Mouse (Mus musculus) hindbrain, embryonic 11.5 days (tissue): ENCODE measurements around the gene Nt5e. TPM values are rescaled to one million over a fixed set of nuclear protein-coding genes. Genes with fewer than 3 reads are reported as not detected.

Experiments
- ATAC-seq: fragments of 200-750 bp; cut with Nextera tagmentation; 2 replicates; pipeline ENCODE4 v1.8.0; 2017; ENCODE audit warnings: mild to moderate bottlenecking, moderate TSS enrichment, moderate library complexity; ENCODE audit not compliant: low FRiP score
- DNase-seq: peaks from one replicate; pipeline ENCODE4 v3.0.0-alpha.2; 2015; ENCODE audit warnings: low spot score
- H3K27ac ChIP-seq: fragments of 300-500 bp; sonication (generic); 2 replicates; pipeline ENCODE4 v1.5.1; 2014; ENCODE audit warnings: mild to moderate bottlenecking, low read depth, low read length
- H3K27me3 ChIP-seq: fragments of 300-500 bp; sonication (generic); 2 replicates; pipeline ENCODE4 v1.6.1; 2014; ENCODE audit warnings: mild to moderate bottlenecking, low read length, moderate library complexity, mixed read lengths; ENCODE audit not compliant: control insufficient read depth, insufficient read depth
- H3K36me3 ChIP-seq: fragments of 300-500 bp; sonication (generic); 2 replicates; pipeline ENCODE4 v1.6.1; 2014; ENCODE audit warnings: mild to moderate bottlenecking, low read length, moderate library complexity, mixed read lengths; ENCODE audit not compliant: control insufficient read depth, insufficient read depth
- H3K4me1 ChIP-seq: fragments of 300-500 bp; sonication (generic); replicated peaks from 2 replicates; pipeline ENCODE4 v1.6.1; 2014; ENCODE audit warnings: low read length, mixed read lengths; ENCODE audit not compliant: control insufficient read depth, insufficient read depth
- H3K4me2 ChIP-seq: fragments of 300-500 bp; sonication (generic); replicated peaks from 2 replicates; pipeline ENCODE4 v1.6.1; 2014; ENCODE audit warnings: mild to moderate bottlenecking, low read depth, low read length
- H3K4me3 ChIP-seq: fragments of 300-500 bp; sonication (generic); 2 replicates; pipeline ENCODE4 v1.5.1; 2014; ENCODE audit warnings: low read depth, low read length
- H3K9ac ChIP-seq: fragments of 300-500 bp; sonication (generic); 2 replicates; pipeline ENCODE4 v1.6.1; 2014; ENCODE audit warnings: low read depth, low read length
- H3K9me3 ChIP-seq: fragments of 300-500 bp; sonication (generic); 2 replicates; pipeline ENCODE4 v1.6.1; 2016; ENCODE audit warnings: low read length; ENCODE audit not compliant: control insufficient read depth
- WGBS: fragments of 180-500 bp; shearing (Covaris S2); extraction: QIAGEN DNeasy Blood & Tissue Kit; methylation state at CpG from one replicate; pipeline ENCODE4 v1.1.7; 2014; 5-methylcytosine and 5-hydroxymethylcytosine counted together
- polyA plus RNA-seq: library from polyadenylated mRNA; unstranded; fragments of >200 nt; fragmentation: Nextera tagmentation; extraction: Ambion mirVana; gene quantifications from 2 replicates; pipeline ENCODE4 v1.2.1, GENCODE M21; 2014

The Nt5e gene
- polyA plus RNA-seq, 1 experiment from 2014 or later = 2.1 TPM

- no peaks in the 10 kb centered on the region for H3K4me1 ChIP-seq
- WGBS = 93% methylated on average over 3 of the region's 3 CpGs
- no peak for DNase-seq
- H3K27me3 ChIP-seq = no peaks in the 10 kb centered on the region
- no peak for ATAC-seq
- no peak overlapping the region for H3K9ac ChIP-seq
- no peak overlapping the region for H3K4me3 ChIP-seq
- H3K4me2 ChIP-seq = no peak overlapping the region
- H3K9me3 ChIP-seq = no peaks in the 10 kb centered on the region
- no peak overlapping the region for H3K27ac ChIP-seq
- no peaks in the 10 kb centered on the region; the same call in 1 of the 2 replicates for H3K36me3 ChIP-seq
These were observed 52.1 kb downstream of the Nt5e start for GRCm38 (mm10) chr9:88379057-88379456.

- Histone ChIP-seq H3K36me3 (peaks cover 2% of the 10 kb centered on the region; the same call in 1 of the 2 replicates), H3K27me3 (no peaks in the 10 kb centered on the region), H3K9ac (no peak overlapping the region), H3K4me1 (no peaks in the 10 kb centered on the region), H3K4me2 (no peak overlapping the region), H3K27ac (no peak overlapping the region), H3K4me3 (no peak overlapping the region), H3K9me3 (no peaks in the 10 kb centered on the region)
- WGBS = 76% methylated on average over 7 of the region's 7 CpGs
- DNase-seq (no peak), ATAC-seq (no peak)
These were observed 53.1 kb downstream of the Nt5e start for GRCm38 (mm10) chr9:88380076-88380475.

- no peak overlapping the region for H3K27ac ChIP-seq
- no peak overlapping the region for H3K4me2 ChIP-seq
- 77% methylated on average over 1 of the region's 1 CpGs for WGBS
These were observed 53.5 kb downstream of the Nt5e start for GRCm38 (mm10) chr9:88380542-88380941.

GRCm38 (mm10) chr9:88388826-88389225, 61.8 kb downstream of the Nt5e start:
- Histone ChIP-seq H3K27me3 (no peaks in the 10 kb centered on the region), H3K4me3 (no peak overlapping the region), H3K27ac (no peak overlapping the region), H3K9me3 (no peaks in the 10 kb centered on the region), H3K4me1 (no peaks in the 10 kb centered on the region), H3K4me2 (no peak overlapping the region), H3K9ac (no peak overlapping the region), H3K36me3 (0 out of 2 replicates have a peak, but pooled peaks cover 2% of the 10 kb centered on the region)
- DNase-seq = no peak
- ATAC-seq = no peak
- WGBS = 76% methylated on average over 5 of the region's 5 CpGs

More at GRCm38 (mm10) chr9:88380542-88380941, 53.5 kb downstream of the Nt5e start:
- Histone ChIP-seq H3K27me3 (no peaks in the 10 kb centered on the region), H3K9ac (no peak overlapping the region), H3K9me3 (no peaks in the 10 kb centered on the region), H3K36me3 (peaks cover 2% of the 10 kb centered on the region; the same call in 1 of the 2 replicates), H3K4me1 (no peaks in the 10 kb centered on the region), H3K4me3 (no peak overlapping the region)
- no peak for ATAC-seq
- DNase-seq = no peak

GRCm38 (mm10) chr9:88394852-88395251, 67.9 kb downstream of the Nt5e start:
- H3K27ac ChIP-seq = no peak overlapping the region
- ATAC-seq (no peak), DNase-seq (no peak)
- no peak overlapping the region for H3K9ac ChIP-seq
- H3K9me3 ChIP-seq = no peaks in the 10 kb centered on the region
- no peak overlapping the region for H3K4me2 ChIP-seq
- no peak overlapping the region for H3K4me3 ChIP-seq
- WGBS = 87% methylated on average over 8 of the region's 8 CpGs
- no peaks in the 10 kb centered on the region for H3K27me3 ChIP-seq
- no peaks in the 10 kb centered on the region for H3K36me3 ChIP-seq
- no peaks in the 10 kb centered on the region for H3K4me1 ChIP-seq

GRCm38 (mm10) chr9:88398461-88398860, 71.5 kb downstream of the Nt5e start:
- H3K4me1 ChIP-seq = no peaks in the 10 kb centered on the region
- no peak overlapping the region for H3K27ac ChIP-seq
- no peak overlapping the region for H3K4me2 ChIP-seq
- no peaks in the 10 kb centered on the region for H3K27me3 ChIP-seq
- no peak overlapping the region for H3K9ac ChIP-seq
- H3K4me3 ChIP-seq = no peak overlapping the region
- H3K9me3 ChIP-seq = no peaks in the 10 kb centered on the region
- 84% methylated on average over 1 of the region's 1 CpGs for WGBS
- ATAC-seq (no peak), DNase-seq (no peak)
- no peaks in the 10 kb centered on the region for H3K36me3 ChIP-seq

GRCm38 (mm10) chr9:88404088-88404487, 77.1 kb downstream of the Nt5e start:
- Histone ChIP-seq H3K27me3 (no peaks in the 10 kb centered on the region), H3K27ac (no peak overlapping the region), H3K9ac (no peak overlapping the region), H3K4me2 (no peak overlapping the region), H3K36me3 (no peaks in the 10 kb centered on the region), H3K9me3 (no peaks in the 10 kb centered on the region), H3K4me3 (no peak overlapping the region), H3K4me1 (no peaks in the 10 kb centered on the region)
- WGBS = 74% methylated on average over 10 of the region's 10 CpGs
- DNase-seq (no peak), ATAC-seq (no peak)

- Histone ChIP-seq H3K27ac (no peak overlapping the region), H3K27me3 (no peaks in the 10 kb centered on the region), H3K9me3 (no peaks in the 10 kb centered on the region), H3K36me3 (no peaks in the 10 kb centered on the region), H3K9ac (no peak overlapping the region), H3K4me3 (no peak overlapping the region), H3K4me2 (no peak overlapping the region), H3K4me1 (no peaks in the 10 kb centered on the region)
- DNase-seq (no peak), ATAC-seq (no peak)
- WGBS = 94% methylated on average over 6 of the region's 6 CpGs
These were observed 77.5 kb downstream of the Nt5e start for GRCm38 (mm10) chr9:88404515-88404914.

- Histone ChIP-seq H3K4me3 (no peak overlapping the region), H3K9ac (no peak overlapping the region), H3K9me3 (no peaks in the 10 kb centered on the region), H3K36me3 (no peaks in the 10 kb centered on the region), H3K27ac (no peak overlapping the region), H3K27me3 (no peaks in the 10 kb centered on the region), H3K4me1 (no peaks in the 10 kb centered on the region), H3K4me2 (no peak overlapping the region)
- 85% methylated on average over 2 of the region's 2 CpGs for WGBS
- DNase-seq (no peak), ATAC-seq (no peak)
These were observed 83.0 kb downstream of the Nt5e start for GRCm38 (mm10) chr9:88409978-88410377.
